Mouse (Mus musculus) lung, postnatal 0 days (tissue): ENCODE results near the gene Smim8.

Source experiments
- CTCF ChIP-seq: IDR thresholded peaks from 2 replicates; pipeline ENCODE4 v1.5.1; 2016; ENCODE audit warnings: antibody characterized with exemption, mild to moderate bottlenecking
- EP300 ChIP-seq: IDR thresholded peaks from 2 replicates; pipeline ENCODE4 v1.6.1; 2016; ENCODE audit warnings: antibody characterized with exemption, mild to moderate bottlenecking, control low read depth

GRCm38 (mm10) chr4:34785646-34786045 lies 7.4 kb upstream of the Smim8 start:
- TF ChIP-seq EP300 (no peak), CTCF (no peak)
